Mouse (Mus musculus) embryonic facial prominence, embryonic 11.5 days (tissue): ENCODE results near the gene Tmcc1. TPM values are rescaled to one million over a fixed set of nuclear protein-coding genes. Genes with fewer than 3 reads are reported as not detected.

Experiments
- ATAC-seq: fragments of 200-750 bp; cut with Nextera tagmentation; replicated peaks from 2 replicates; pipeline ENCODE4 v1.8.0; 2017; ENCODE audit warnings: low read depth; ENCODE audit not compliant: insufficient number of reproducible peaks, low FRiP score, low TSS enrichment
- DNase-seq: peaks from one replicate; pipeline ENCODE4 v3.0.0-alpha.2; 2015; ENCODE audit warnings: low spot score
- H3K27ac ChIP-seq: fragments of 300-500 bp; sonication (generic); replicated peaks from 2 replicates; pipeline ENCODE4 v1.5.1; 2014; ENCODE audit warnings: mild to moderate bottlenecking, low read depth, low read length, control low read depth
- H3K27me3 ChIP-seq: fragments of 300-500 bp; sonication (generic); 2 replicates; pipeline ENCODE4 v1.6.1; 2014; ENCODE audit warnings: mild to moderate bottlenecking, low read length, moderate library complexity, mixed read lengths; ENCODE audit not compliant: control insufficient read depth, insufficient read depth
- H3K36me3 ChIP-seq: fragments of 300-500 bp; sonication (generic); replicated peaks from 2 replicates; pipeline ENCODE4 v1.6.1; 2014; ENCODE audit warnings: low read depth, mild to moderate bottlenecking, low read length, moderate library complexity, mixed read lengths; ENCODE audit not compliant: control insufficient read depth, insufficient read depth
- H3K4me1 ChIP-seq: fragments of 300-500 bp; sonication (generic); 2 replicates; pipeline ENCODE4 v1.6.1; 2014; ENCODE audit warnings: low read length, mixed read lengths; ENCODE audit not compliant: control insufficient read depth, insufficient read depth
- H3K4me2 ChIP-seq: fragments of 300-500 bp; sonication (generic); 2 replicates; pipeline ENCODE4 v1.6.1; 2014; ENCODE audit warnings: low read depth, mild to moderate bottlenecking, control low read depth, low read length, moderate library complexity
- H3K4me3 ChIP-seq: fragments of 300-500 bp; sonication (generic); 2 replicates; pipeline ENCODE4 v1.5.1; 2014; ENCODE audit warnings: low read depth, low read length, control low read depth
- H3K9ac ChIP-seq: fragments of 300-500 bp; sonication (generic); replicated peaks from 2 replicates; pipeline ENCODE4 v1.6.1; 2014; ENCODE audit warnings: mild to moderate bottlenecking, control low read depth, low read length
- H3K9me3 ChIP-seq: fragments of 300-500 bp; sonication (generic); replicated peaks from 2 replicates; pipeline ENCODE4 v1.6.1; 2016; ENCODE audit warnings: mild to moderate bottlenecking, low read length, inconsistent platforms, mixed read lengths; ENCODE audit not compliant: control insufficient read depth
- WGBS: fragments of 180-500 bp; shearing (Covaris S2); extraction: QIAGEN DNeasy Blood & Tissue Kit; methylation state at CpG from one replicate; pipeline ENCODE4 v1.1.7; 2014; 5-methylcytosine and 5-hydroxymethylcytosine counted together
- polyA plus RNA-seq: library from polyadenylated mRNA; unstranded; fragments of >200 nt; fragmentation: Nextera tagmentation; extraction: Ambion mirVana; gene quantifications from 2 replicates; pipeline ENCODE4 v1.2.1, GENCODE M21; 2014

Gene Tmcc1
- polyA plus RNA-seq, 1 experiment from 2014 or later: 14.1 TPM

- H3K36me3 ChIP-seq: no peaks in the 10 kb centered on the region
- H3K4me3 ChIP-seq: no peak overlapping the region
- WGBS: 70% methylated on average over 2 of the region's 2 CpGs
- no peak overlapping the region for H3K27ac ChIP-seq
- DNase-seq (peak; percentile 21), ATAC-seq (no peak; the same call in 1 of the 2 replicates)
- no peaks in the 10 kb centered on the region for H3K9me3 ChIP-seq
- no peaks in the 10 kb centered on the region for H3K27me3 ChIP-seq
- H3K4me2 ChIP-seq: no peak overlapping the region
- no peak overlapping the region for H3K9ac ChIP-seq
- H3K4me1 ChIP-seq: no peaks in the 10 kb centered on the region
Measured at GRCm38 (mm10) chr6:116139143-116139856, 54.0 kb downstream of the Tmcc1 start.

GRCm38 (mm10) chr6:116135971-116136632 lies 57.2 kb downstream of the Tmcc1 start:
- DNase-seq (no peak), ATAC-seq (no peak)
- H3K9ac ChIP-seq: no peak overlapping the region
- no peak overlapping the region for H3K4me2 ChIP-seq
- no peak overlapping the region for H3K4me3 ChIP-seq
- no peaks in the 10 kb centered on the region for H3K36me3 ChIP-seq
- WGBS: 60% methylated on average over 7 of the region's 7 CpGs
- H3K9me3 ChIP-seq: no peaks in the 10 kb centered on the region
- H3K27me3 ChIP-seq: no peaks in the 10 kb centered on the region
- no peaks in the 10 kb centered on the region for H3K4me1 ChIP-seq
- H3K27ac ChIP-seq: no peak overlapping the region

- H3K4me3 ChIP-seq: no peak overlapping the region
- H3K27me3 ChIP-seq: no peaks in the 10 kb centered on the region
- no peaks in the 10 kb centered on the region for H3K9me3 ChIP-seq
- no peaks in the 10 kb centered on the region for H3K4me1 ChIP-seq
- 86% methylated on average over 8 of the region's 8 CpGs for WGBS
- H3K9ac ChIP-seq: no peak overlapping the region
- no peaks in the 10 kb centered on the region for H3K36me3 ChIP-seq
- H3K4me2 ChIP-seq: no peak overlapping the region
- DNase-seq (no peak), ATAC-seq (no peak)
- no peak overlapping the region for H3K27ac ChIP-seq
Measured at GRCm38 (mm10) chr6:116133756-116134155, 59.5 kb downstream of the Tmcc1 start.

- H3K27me3 ChIP-seq: no peaks in the 10 kb centered on the region
- ATAC-seq (no peak), DNase-seq (no peak)
- no peak overlapping the region for H3K27ac ChIP-seq
- H3K4me3 ChIP-seq: no peak overlapping the region
- no peak overlapping the region for H3K4me2 ChIP-seq
- H3K4me1 ChIP-seq: no peaks in the 10 kb centered on the region
- H3K36me3 ChIP-seq: no peaks in the 10 kb centered on the region
- no peaks in the 10 kb centered on the region for H3K9me3 ChIP-seq
- H3K9ac ChIP-seq: no peak overlapping the region
- 91% methylated on average over 1 of the region's 1 CpGs for WGBS
Measured at GRCm38 (mm10) chr6:116131771-116132170, 61.5 kb downstream of the Tmcc1 start.

- no peak overlapping the region for H3K4me3 ChIP-seq
- no peak overlapping the region for H3K27ac ChIP-seq
- no peaks in the 10 kb centered on the region for H3K9me3 ChIP-seq
- WGBS: 13% methylated on average over 1 of the region's 1 CpGs
- H3K27me3 ChIP-seq: no peaks in the 10 kb centered on the region
- no peak overlapping the region for H3K9ac ChIP-seq
- H3K4me1 ChIP-seq: no peaks in the 10 kb centered on the region
- no peaks in the 10 kb centered on the region for H3K36me3 ChIP-seq
- peak; percentile 40 for DNase-seq
- no peak overlapping the region for H3K4me2 ChIP-seq
- ATAC-seq: no peak
Measured at GRCm38 (mm10) chr6:116128710-116129109, 64.6 kb downstream of the Tmcc1 start.

- Histone ChIP-seq H3K27ac (no peak overlapping the region), H3K4me2 (no peak overlapping the region), H3K36me3 (no peaks in the 10 kb centered on the region), H3K9me3 (no peaks in the 10 kb centered on the region), H3K4me1 (no peaks in the 10 kb centered on the region), H3K9ac (no peak overlapping the region), H3K4me3 (no peak overlapping the region), H3K27me3 (no peaks in the 10 kb centered on the region)
- ATAC-seq (no peak), DNase-seq (no peak)
Measured at GRCm38 (mm10) chr6:116127918-116128443, 65.3 kb downstream of the Tmcc1 start.

- no peak overlapping the region for H3K4me2 ChIP-seq
- ATAC-seq (no peak), DNase-seq (no peak)
- H3K9ac ChIP-seq: no peak overlapping the region
- no peaks in the 10 kb centered on the region for H3K4me1 ChIP-seq
- H3K27me3 ChIP-seq: no peaks in the 10 kb centered on the region
- no peak overlapping the region for H3K4me3 ChIP-seq
- H3K9me3 ChIP-seq: no peaks in the 10 kb centered on the region
- H3K36me3 ChIP-seq: no peaks in the 10 kb centered on the region
- no peak overlapping the region for H3K27ac ChIP-seq
Measured at GRCm38 (mm10) chr6:116126577-116126976, 66.7 kb downstream of the Tmcc1 start.

GRCm38 (mm10) chr6:116122881-116123280 lies 70.4 kb downstream of the Tmcc1 start:
- no peak for ATAC-seq
- 89% methylated on average over 1 of the region's 1 CpGs for WGBS
- H3K4me1 ChIP-seq: no peaks in the 10 kb centered on the region

More at GRCm38 (mm10) chr6:116122881-116123280, 70.4 kb downstream of the Tmcc1 start:
- no peaks in the 10 kb centered on the region for H3K36me3 ChIP-seq
- H3K27ac ChIP-seq: no peak overlapping the region
- H3K9me3 ChIP-seq: no peaks in the 10 kb centered on the region
- no peak overlapping the region for H3K4me2 ChIP-seq
- no peak overlapping the region for H3K9ac ChIP-seq
- DNase-seq: no peak
- H3K4me3 ChIP-seq: no peak overlapping the region
- H3K27me3 ChIP-seq: no peaks in the 10 kb centered on the region
